Mouse (Mus musculus) small intestine, adult 2 months (tissue): ENCODE results near the gene Fcho2. TPM values are rescaled to one million over a fixed set of nuclear protein-coding genes. Genes with fewer than 3 reads are reported as not detected.

Source experiments
- H3K27ac ChIP-seq: fragments of 200-500 bp; 2 replicates; pipeline ENCODE4 v1.5.1; 2012; ENCODE audit warnings: low read depth, low read length, control low read depth, inconsistent platforms; ENCODE audit not compliant: insufficient read depth
- H3K27me3 ChIP-seq: fragments of 200-500 bp; 2 replicates; pipeline ENCODE4 v1.6.1; 2012; ENCODE audit warnings: mild to moderate bottlenecking, moderate library complexity, low read length, inconsistent platforms; ENCODE audit not compliant: control insufficient read depth, insufficient read depth
- H3K36me3 ChIP-seq: fragments of 200-500 bp; 2 replicates; pipeline ENCODE4 v1.6.1; 2012; ENCODE audit warnings: mild to moderate bottlenecking, low read length, control low read depth, inconsistent platforms; ENCODE audit not compliant: control insufficient read depth, insufficient read depth
- H3K4me1 ChIP-seq: fragments of 200-500 bp; 2 replicates; pipeline ENCODE4 v1.6.1; 2012; ENCODE audit warnings: low read length, inconsistent platforms, mixed read lengths; ENCODE audit not compliant: control insufficient read depth, insufficient read depth, insufficient read length
- H3K4me3 ChIP-seq: fragments of 200-500 bp; 2 replicates; pipeline ENCODE4 v1.5.1; 2012; ENCODE audit warnings: low read depth, mild to moderate bottlenecking, control low read depth, inconsistent platforms, low read length, moderate library complexity
- CTCF ChIP-seq: fragments of 200-500 bp; IDR thresholded peaks from 2 replicates; pipeline ENCODE4 v1.5.1; 2012; ENCODE audit warnings: low read depth, mild to moderate bottlenecking, control low read depth, inconsistent platforms, low read length, moderate library complexity, mixed read lengths; ENCODE audit not compliant: insufficient replicate concordance, insufficient read length; ENCODE audit errors: extremely low read depth
- POLR2A ChIP-seq: fragments of 200-500 bp; IDR thresholded peaks from 2 replicates; pipeline ENCODE4 v1.6.1; 2012; ENCODE audit warnings: low read depth, mild to moderate bottlenecking, control low read depth, inconsistent platforms, low read length, moderate library complexity
- WGBS: fragments of 180-500 bp; shearing (Covaris S2); methylation state at CpG from one replicate; pipeline ENCODE4 v1.1.7; 2018; 5-methylcytosine and 5-hydroxymethylcytosine counted together
- polyA plus RNA-seq: library from polyadenylated mRNA; depleted of rRNA; stranded (reverse); fragments of >200 nt; gene quantifications from 2 replicates; pipeline ENCODE4 v1.2.3, GENCODE M21; 2012

Fcho2 gene
- polyA plus RNA-seq, 1 experiment: 8.5 TPM

DNA sequence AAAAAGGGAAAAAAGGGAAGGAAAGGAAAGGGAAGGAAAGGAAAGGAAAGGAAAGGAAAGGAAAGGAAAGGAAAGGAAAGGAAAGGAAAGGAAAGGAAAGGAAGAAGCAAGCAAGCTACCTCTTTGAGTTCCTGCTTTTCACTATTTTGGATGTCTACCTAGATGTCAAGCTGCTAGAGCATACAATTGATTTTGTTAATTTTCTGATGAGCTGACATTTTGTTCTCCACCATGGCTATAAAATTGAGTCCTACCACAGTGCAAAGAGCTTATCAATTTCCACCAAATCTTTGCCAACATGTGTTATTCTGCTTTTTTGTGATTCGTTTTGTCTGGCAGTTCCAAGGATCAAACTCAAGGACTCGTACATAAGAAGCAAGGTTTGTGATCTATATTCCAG lies 77.0 kb downstream of the Fcho2 start:
- Histone ChIP-seq H3K36me3 (peaks cover 38% of the 10 kb centered on the region), H3K4me1 (no peaks in the 10 kb centered on the region), H3K4me3 (no peak overlapping the region), H3K27ac (no peak overlapping the region), H3K27me3 (no peaks in the 10 kb centered on the region)
- 94% methylated on average over 2 of the region's 2 CpGs for WGBS
- TF ChIP-seq POLR2A (no peak), CTCF (no peak)

GRCm38 (mm10) chr13:98733292-98733691 lies 82.0 kb downstream of the Fcho2 start:
- H3K27me3 ChIP-seq: no peaks in the 10 kb centered on the region
- WGBS: 34% methylated on average over 3 of the region's 3 CpGs
- TF ChIP-seq POLR2A: no peak
- TF ChIP-seq CTCF: no peak
- no peak overlapping the region for H3K27ac ChIP-seq
- no peak overlapping the region for H3K4me3 ChIP-seq
- no peaks in the 10 kb centered on the region for H3K4me1 ChIP-seq
- H3K36me3 ChIP-seq: peaks cover 51% of the 10 kb centered on the region

- no peak overlapping the region for H3K27ac ChIP-seq
- H3K4me3 ChIP-seq: no peak overlapping the region
- TF ChIP-seq CTCF: no peak
- no peak for TF ChIP-seq POLR2A
- H3K4me1 ChIP-seq: no peaks in the 10 kb centered on the region
- peaks cover 59% of the 10 kb centered on the region for H3K36me3 ChIP-seq
- H3K27me3 ChIP-seq: no peaks in the 10 kb centered on the region
- WGBS: 12% methylated on average over 1 of the region's 1 CpGs
These were observed 85.8 kb downstream of the Fcho2 start for GRCm38 (mm10) chr13:98729271-98730062.

DNA sequence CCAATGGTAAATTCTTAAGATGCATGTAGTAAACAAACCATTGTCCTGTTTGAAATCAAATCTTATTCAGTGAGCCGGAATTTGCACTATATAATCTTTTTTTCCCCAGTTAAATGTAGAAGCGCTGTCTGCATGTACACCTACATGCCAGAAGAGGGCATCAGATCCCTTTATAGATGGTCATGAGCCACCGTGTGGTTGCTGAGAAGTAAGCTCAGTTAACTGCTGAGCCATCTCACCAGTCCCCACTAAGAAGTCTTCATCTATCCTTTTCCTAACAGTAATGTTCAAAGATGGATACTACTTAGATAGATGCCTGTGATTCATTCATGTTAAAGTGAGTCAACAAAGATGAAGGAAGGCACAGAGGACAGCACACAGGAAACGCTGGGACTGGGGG lies 88.8 kb downstream of the Fcho2 start:
- TF ChIP-seq CTCF: no peak
- TF ChIP-seq POLR2A: no peak
- H3K27ac ChIP-seq: no peak overlapping the region
- H3K4me3 ChIP-seq: no peak overlapping the region
- peaks cover 49% of the 10 kb centered on the region for H3K36me3 ChIP-seq
- H3K27me3 ChIP-seq: no peaks in the 10 kb centered on the region
- H3K4me1 ChIP-seq: no peaks in the 10 kb centered on the region
- WGBS: 47% methylated on average over 4 of the region's 4 CpGs

- H3K36me3 ChIP-seq: peaks cover 35% of the 10 kb centered on the region
- no peaks in the 10 kb centered on the region for H3K27me3 ChIP-seq
- 80% methylated on average over 1 of the region's 1 CpGs for WGBS
- H3K27ac ChIP-seq: no peak overlapping the region
- H3K4me1 ChIP-seq: no peaks in the 10 kb centered on the region
- H3K4me3 ChIP-seq: no peak overlapping the region
- TF ChIP-seq CTCF (no peak), POLR2A (no peak)
These were observed 91.8 kb downstream of the Fcho2 start for GRCm38 (mm10) chr13:98723430-98723829.

DNA sequence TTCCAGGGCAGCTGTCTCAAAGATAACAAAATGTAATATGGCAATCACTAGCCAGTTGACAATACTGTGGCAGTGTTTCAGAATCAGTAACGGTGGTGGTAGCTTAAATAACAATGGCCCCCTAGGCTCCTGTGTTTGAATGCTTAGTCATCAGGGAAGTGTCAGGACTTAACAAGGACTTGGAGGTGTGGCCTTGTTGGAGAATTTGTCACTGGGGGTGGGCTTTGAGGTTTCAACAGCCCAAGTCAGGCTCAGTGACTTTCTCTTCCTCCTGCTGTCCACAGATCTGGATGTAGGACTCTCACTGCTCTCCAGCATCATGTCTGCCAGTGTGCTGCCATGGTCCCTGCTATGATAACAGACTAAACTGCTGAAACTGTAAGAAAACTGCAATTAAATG lies 93.0 kb downstream of the Fcho2 start:
- H3K36me3 ChIP-seq: peaks cover 30% of the 10 kb centered on the region
- no peaks in the 10 kb centered on the region for H3K27me3 ChIP-seq
- no peaks in the 10 kb centered on the region for H3K4me1 ChIP-seq
- no peak overlapping the region for H3K4me3 ChIP-seq
- 70% methylated on average over 1 of the region's 1 CpGs for WGBS
- TF ChIP-seq POLR2A: no peak
- H3K27ac ChIP-seq: no peak overlapping the region

- Histone ChIP-seq H3K36me3 (peaks cover 2% of the 10 kb centered on the region; the same call in 1 of the 2 replicates), H3K27me3 (no peaks in the 10 kb centered on the region), H3K4me1 (no peaks in the 10 kb centered on the region), H3K4me3 (no peak overlapping the region), H3K27ac (no peak overlapping the region)
- TF ChIP-seq POLR2A (no peak), CTCF (no peak)
- 84% methylated on average over 8 of the region's 8 CpGs for WGBS
These were observed 99.1 kb downstream of the Fcho2 start for GRCm38 (mm10) chr13:98716176-98716575.
